Mouse (Mus musculus) cerebellum, adult 2 months (tissue): ENCODE data around the gene Lonrf2.

Source experiments
- CTCF ChIP-seq: fragments of 200-500 bp; IDR thresholded peaks from 2 replicates; pipeline ENCODE4 v1.5.1; 2011; ENCODE audit warnings: low read depth, mild to moderate bottlenecking, control low read depth, low read length, moderate library complexity, borderline replicate concordance; ENCODE audit not compliant: insufficient read depth
- POLR2A ChIP-seq: fragments of 200-500 bp; IDR thresholded peaks from 2 replicates; pipeline ENCODE4 v1.6.1; 2011; ENCODE audit warnings: low read length, control low read depth, borderline replicate concordance; ENCODE audit not compliant: insufficient read depth

DNA sequence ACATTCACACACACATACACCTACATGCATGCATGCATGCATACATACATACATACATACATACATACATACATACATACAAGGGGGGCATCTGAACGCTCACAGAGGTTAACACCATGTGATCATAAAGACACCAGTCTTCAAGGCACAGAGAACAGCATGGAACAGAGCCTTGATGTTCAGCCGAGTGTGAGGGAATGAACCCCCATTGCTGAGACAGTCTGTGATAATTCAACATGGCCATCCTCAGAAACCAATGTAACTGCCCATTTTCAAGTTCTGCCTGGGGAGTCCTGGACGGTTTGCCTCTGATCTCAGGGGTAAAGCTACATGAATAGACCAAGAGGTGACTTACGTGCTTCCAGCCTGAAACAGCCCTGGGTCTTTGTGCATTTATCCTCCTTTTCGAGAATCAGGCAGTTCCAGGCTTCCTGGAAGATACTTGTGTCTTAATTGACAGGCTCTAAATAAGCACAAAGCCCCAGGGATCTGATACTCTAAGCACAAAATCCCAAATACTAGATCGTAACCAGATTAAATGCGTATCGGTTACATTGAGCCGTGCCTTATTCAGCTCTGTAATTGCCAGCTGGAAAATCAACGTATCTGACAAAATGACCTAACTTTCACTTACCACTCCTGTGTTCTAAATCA, 72.4 kb downstream of the Lonrf2 start:
- TF ChIP-seq CTCF (no peak), POLR2A (no peak)
